Mouse (Mus musculus): ENCODE measurements at regions not wholly inside any gene's neighbourhood (a gene's known extent, or its start where the extent isn't known, plus 50 kb on each side); places are given as distances from the start of the nearest gene placed in this dataset.

DNA sequence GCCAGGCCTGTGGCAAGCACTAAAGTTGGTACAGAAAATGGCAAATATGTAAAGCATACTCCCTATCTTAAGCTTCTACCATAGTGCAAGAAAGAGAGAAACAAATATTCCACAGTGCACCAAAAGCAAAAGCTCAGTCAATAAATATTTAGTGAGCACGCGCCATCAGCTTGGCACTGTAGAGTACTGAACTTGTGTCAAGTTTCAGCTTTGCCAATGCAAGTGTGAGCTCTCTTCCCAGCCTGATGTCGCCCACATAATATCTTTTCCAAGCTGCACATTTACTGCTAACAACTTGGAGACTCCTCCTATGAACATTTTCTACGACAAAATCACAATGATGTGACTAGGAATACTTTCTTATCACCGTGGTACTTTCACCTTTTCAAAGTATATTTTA lies 190.8 kb upstream of the Rora start:
- DNase-seq (ENCODE audit: extremely low spot score, low read depth, low spot score), result no peak

DNA sequence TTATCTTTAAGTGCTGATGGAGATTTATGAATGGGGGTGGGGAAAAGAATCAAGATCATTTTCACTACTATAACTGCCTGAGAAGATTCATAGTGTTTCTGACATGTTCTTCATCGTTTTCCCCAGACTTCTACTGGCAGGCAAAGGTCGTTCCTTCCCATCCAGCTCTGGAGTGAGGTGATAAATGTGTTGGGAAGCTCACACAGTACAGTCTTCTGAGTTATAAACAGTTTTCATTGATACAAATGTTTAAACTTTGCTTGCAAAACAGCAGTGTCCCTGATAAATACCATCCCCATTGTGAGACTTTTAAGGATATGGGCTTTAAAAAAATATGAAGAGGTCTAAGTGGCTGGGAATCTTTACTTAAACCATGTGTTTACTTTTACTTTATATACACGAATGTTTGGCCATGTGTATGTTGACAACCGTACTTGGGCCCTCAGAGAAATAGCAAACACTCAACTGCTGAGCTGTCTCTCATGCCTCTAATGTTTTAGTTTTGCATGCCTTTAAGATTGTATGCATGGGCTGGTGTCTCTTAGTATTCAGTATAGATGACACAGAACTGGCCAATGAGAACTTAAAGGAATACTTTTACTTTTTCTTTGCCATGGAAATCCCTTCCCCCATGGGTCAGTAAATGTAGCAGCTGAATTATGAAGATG lies 189.8 kb upstream of the Rora start:
- no peak for DNase-seq (ENCODE audit: extremely low spot score, low read depth, low spot score)

DNA sequence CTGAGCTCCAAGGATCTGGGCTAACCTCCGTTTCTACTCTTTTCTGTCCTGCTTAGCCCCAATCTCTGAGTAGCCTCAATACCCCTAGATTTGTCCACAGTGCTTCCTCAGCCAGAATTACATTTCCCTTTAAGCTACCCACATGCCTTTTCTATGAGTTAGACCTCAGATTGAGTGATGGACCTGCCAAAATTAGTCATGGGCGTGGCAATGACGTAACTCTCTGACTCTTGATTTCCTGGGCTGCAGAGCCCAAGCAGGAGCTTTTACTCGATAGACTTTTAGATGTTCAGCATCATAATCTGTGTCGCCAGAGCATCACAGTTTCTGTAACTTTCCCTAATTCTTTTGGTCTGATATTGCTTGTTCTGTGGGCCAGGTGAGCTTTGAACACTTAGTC lies 186.9 kb upstream of the Rora start:
- no peak for DNase-seq (ENCODE audit: extremely low spot score, low read depth, low spot score)

DNA sequence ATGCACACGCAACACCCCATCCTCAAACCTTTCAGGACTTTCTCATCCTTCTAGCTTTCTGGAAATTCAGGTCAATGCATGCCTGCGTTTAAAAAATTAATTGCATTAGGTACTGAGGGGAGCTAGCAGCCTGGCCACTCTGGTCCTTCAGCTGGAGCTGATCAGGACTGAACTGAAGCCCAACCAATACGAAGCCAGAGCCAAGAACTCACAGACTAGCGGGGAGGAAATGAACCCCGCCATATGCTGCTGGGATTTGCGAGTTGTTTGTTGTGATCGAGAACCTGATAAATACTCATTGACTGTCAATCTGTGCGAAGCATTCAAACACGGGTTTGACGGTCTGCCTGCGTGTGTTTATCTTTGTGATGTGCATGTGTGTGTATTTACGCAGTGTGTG lies 177.2 kb upstream of the Rora start:
- no peak for DNase-seq (ENCODE audit: extremely low spot score, low read depth, low spot score)

DNA sequence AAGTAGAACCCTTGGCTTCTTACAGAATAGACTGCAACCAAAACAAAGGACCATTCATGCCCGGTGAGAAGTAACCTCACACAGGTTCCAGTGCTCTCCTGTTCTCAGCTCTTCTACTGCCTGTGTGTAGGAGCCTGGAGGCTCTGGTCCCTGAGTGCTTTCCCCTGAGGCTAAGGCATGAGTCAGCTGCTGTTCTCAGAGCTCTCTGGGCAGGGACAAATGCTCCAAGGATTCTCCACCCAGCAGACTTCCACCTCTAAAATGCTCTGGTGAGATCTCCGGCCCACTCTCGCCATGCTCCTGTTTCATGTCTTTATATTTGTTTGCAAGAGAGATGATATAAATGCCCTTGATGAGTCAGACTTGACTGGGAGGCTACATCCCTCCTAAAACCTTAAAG lies 176.1 kb upstream of the Rora start:
- no peak for DNase-seq (ENCODE audit: extremely low spot score, low read depth, low spot score)

DNA sequence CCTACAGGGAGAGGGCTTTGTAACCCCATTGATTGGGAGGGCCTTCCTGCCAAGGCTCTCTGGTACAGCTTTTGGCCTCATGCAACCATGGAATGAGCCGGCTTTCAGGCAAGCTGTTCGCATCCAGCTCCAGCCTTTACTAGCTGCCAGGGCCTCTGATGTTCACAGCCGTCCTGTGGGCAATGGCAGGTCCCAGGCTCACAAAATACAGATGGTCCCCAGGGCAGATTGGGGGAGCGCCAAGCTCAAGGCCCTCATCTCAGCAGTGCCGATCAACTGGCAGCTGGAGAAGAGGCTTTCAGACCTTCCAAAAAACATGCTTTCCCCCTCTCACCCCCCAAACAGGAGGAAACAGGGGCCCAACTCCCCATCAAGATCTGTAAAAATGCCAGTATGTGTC lies 166.9 kb upstream of the Rora start:
- DNase-seq (ENCODE audit: extremely low spot score, low read depth, low spot score), result no peak

DNA sequence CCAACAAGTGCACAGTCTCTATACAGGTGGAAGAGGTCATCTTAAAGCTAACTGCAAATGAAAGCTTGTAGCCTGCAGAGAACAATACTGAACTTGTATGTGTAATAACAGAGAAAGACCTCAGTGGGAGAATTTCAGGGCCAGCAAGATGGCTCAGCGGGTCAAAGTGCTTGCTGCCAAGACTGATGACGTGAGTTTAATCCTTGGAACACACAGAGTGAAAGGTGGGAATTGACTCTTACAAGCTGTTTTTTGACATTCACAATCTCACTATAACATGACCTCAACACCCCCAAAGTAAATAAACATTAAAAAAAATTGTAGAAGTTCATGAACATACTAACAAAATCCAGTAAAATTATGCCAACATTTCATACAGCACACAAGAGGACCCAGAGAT lies 162.4 kb upstream of the Rora start:
- no peak for DNase-seq (ENCODE audit: extremely low spot score, low read depth, low spot score)

DNA sequence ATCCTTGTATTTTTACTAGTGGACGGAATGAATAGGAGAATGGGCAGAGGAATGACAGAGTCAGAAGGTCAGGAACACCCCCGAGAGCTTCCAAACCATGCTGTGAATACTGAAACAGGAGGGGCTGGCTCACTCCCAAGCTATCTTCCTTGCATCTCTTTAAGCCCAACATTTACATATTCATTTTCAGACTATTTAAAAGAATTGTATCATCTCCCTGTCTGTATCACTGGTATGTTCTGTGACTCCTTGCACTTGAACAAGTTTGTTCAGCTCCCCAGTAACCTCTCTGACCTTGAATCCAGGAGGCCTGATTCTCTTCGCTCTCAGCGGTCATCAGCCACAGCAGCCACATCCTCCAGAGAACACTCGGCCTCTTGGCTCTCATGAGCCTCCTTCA lies 132.4 kb upstream of the Rora start:
- no peak for DNase-seq (ENCODE audit: extremely low spot score, low read depth, low spot score)

DNA sequence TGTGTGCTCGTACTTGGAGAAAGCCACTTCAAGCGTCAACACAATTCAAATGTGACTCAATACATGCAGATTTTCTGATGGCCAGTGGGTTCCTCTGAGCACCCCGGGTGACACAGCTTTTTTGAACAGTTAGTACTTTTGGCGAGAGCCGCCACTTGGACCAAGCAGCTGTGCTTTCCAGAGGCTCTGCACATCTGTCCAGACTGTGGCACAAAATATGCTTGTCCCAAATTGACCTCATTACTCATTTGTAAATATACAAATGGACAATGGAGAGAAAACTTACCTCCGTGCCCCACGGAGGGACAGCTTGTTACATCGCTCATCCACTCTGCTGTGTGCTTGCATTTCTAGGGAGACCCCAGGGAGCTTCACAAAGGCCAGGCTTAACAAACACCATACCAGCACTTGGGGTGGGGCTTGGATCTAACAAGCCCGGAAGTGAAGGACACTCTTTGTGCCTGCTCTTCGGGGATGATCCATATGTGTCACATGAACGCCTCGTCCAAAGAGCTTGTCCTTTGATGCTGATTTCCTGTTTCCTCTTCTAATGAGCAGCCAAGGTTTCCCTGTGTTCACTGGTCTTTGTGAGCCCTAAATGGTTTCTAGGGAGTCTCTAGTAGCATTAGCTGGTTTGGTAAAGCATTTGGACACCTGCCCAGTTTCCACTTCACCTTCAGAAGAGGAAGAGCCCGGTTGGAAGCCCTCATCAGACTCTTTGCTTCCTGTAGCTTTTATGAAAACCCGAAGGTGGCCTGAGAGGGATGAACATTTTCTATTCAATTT lies 91.6 kb upstream of the Rora start:
- DNase-seq (ENCODE audit: extremely low spot score, low read depth, low spot score), result no peak

DNA sequence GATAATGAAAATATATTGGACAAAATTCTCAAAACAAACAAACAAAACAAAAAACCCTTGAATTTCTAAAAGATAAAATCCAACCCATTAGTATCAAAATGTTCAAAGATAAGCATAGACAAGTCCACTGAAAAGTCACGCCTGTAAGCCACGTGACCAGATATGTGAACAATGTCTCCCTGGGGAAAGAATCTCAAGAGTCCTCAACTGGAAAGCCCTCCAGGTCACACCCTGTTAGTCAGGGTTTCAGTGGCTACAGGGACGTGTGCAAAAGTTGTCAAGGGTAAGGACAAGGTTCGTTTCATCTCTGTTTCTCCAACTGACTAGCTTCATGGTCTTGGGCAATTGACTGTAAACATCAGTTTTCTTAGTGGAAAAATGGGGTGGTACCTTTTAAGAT lies 90.4 kb upstream of the Rora start:
- DNase-seq (ENCODE audit: extremely low spot score, low read depth, low spot score), result no peak

DNA sequence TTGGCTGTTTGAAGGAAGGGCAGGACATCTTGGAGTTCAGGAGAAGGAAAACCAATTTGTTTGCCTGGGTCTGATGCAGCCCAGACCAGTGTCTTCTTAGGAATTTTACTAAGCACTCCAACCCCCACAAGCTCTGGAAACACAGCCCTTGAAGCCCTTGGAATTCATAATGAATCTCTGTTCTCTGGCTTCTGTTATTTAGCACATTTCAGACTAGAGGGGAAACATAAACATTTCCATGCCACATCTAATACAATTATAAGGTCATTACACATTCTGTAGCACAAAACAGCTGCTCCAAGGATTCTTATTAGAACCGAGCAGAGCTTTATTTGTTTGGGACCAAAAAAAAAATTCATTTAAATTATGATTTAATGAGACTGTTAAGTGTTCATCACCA lies 67.8 kb upstream of the Rora start:
- DNase-seq (ENCODE audit: extremely low spot score, low read depth, low spot score), result no peak

DNA sequence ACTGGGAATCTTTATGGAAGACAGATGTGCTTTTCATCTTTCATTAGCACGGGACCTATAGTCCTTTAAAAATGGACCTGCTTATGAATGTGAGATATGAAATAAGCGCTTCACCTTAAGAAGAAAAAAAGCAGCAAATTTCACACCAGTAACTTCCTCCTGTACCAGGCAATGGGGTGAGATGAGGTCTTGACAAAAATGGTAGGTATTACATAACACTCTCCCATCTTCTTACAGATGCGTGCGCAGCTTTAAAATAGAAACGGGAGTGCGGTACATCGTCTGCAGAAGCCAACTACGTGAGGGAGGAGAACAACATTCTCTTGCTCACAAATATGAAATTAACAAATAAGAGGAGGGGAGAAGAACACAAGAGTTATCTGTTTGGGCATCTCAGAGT lies 62.6 kb upstream of the Rora start:
- no peak for DNase-seq (ENCODE audit: extremely low spot score, low read depth, low spot score)

DNA sequence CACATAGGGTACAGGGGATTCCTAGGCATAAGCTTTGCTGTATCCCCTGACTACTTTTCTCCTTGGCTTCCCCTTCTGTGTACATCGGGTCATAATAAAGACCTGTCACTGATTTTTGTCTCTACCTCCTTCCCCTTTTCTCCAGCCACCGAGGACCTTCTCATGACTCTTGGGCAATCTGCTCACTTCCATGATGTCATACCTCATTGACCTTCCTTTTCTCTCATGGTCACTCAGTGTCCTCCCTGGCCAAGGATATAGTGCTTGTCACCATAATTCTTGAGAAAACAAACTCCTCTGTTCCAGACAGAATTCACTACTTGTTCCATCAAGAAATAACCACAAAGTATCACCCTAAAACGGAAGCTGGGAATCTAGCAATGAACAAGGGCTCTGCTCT lies 60.6 kb upstream of the Rora start:
- no peak for DNase-seq (ENCODE audit: extremely low spot score, low read depth, low spot score)

DNA sequence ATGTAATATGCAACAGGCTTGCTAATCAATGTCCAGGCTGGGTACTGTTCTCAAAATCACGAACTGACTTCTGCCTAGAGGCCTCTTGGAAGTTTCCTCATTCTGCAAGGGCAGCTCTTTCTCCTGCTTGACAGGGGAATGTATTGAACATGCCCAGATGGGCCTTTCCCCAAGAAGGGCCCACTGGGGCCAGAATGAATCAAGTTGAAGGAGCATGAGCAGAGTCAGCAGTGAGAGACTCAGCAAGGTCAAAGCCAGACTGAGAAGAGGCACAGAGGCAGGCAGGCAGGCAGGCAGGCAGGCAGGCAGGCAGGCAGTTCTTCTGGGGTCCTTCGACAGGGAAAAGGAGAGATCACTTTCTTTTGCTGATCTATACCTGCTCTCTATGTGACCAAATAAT lies 59.0 kb upstream of the Rora start:
- DNase-seq (ENCODE audit: extremely low spot score, low read depth, low spot score), result no peak

Measured in hindlimb bud, embryonic 11.5 days (tissue).